Mouse (Mus musculus) heart, adult 2 months (tissue): ENCODE data around the gene Limk1.

ENCODE experiments used
- CTCF ChIP-seq: fragments of 200-600 bp; IDR thresholded peaks from 2 replicates; pipeline ENCODE4 v1.8.1; 2022; ENCODE audit warnings: antibody characterized with exemption, mild to moderate bottlenecking, moderate library complexity
- POLR2A ChIP-seq: fragments of 200-500 bp; IDR thresholded peaks from 2 replicates; pipeline ENCODE4 v1.6.1; 2011; ENCODE audit warnings: mild to moderate bottlenecking, low read depth, low read length, control low read depth; ENCODE audit not compliant: insufficient read depth

DNA sequence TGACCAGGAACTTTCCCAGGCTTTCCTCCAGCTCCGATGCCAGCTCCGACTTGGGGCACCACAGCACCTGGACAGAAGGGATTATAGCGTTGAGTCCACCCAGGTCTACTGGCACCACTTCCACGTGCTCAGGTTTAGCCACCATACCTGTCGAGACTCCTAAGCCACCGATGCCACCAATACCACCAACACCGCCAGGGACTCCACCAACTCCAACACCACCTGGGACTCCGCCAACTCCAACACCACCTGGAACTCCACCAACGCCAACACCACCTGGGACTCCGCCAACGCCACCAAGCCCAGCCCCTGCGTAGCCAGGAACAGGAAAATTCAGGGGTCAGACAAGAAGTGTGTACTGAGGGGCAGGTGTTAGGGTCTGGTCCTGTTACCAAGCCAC lies 40.7 kb upstream of the Limk1 start:
- TF ChIP-seq CTCF (no peak), POLR2A (no peak)
